Mouse (Mus musculus) liver, embryonic 12.5 days (tissue): ENCODE measurements around the gene Themis2. TPM values are rescaled to one million over a fixed set of nuclear protein-coding genes. Genes with fewer than 3 reads are reported as not detected.

Experiments used
- polyA plus RNA-seq: library from polyadenylated mRNA; unstranded; fragments of >200 nt; fragmentation: Nextera tagmentation; extraction: Ambion mirVana; gene quantifications from 2 replicates; pipeline ENCODE4 v1.2.1, GENCODE M21; 2016

Gene Themis2
- polyA plus RNA-seq, 1 experiment from 2014 or later, result 2.3 TPM

Other genes with a start within 250 kb of the Themis2 start
- gene Ptafr, start 232.3 kb downstream of the Themis2 start, polyA plus RNA-seq, result 0.77 and 0.94 TPM in 2 replicates
- gene Eya3, start 157.4 kb downstream of the Themis2 start, polyA plus RNA-seq, result 21.1 and 25.6 TPM in 2 replicates
- 3.6 and 4.0 TPM in 2 replicates for gene Xkr8, start 63.8 kb downstream of the Themis2 start, polyA plus RNA-seq
- gene Smpdl3b, start 39.1 kb downstream of the Themis2 start, polyA plus RNA-seq, result 1.9 and 2.0 TPM in 2 replicates
- gene Rpa2, start 28.1 kb downstream of the Themis2 start, polyA plus RNA-seq, result 123 and 128 TPM in 2 replicates
- gene Ppp1r8, start 46.8 kb upstream of the Themis2 start, polyA plus RNA-seq, result 30.7 and 32.6 TPM in 2 replicates
- gene Stx12, start 88.1 kb upstream of the Themis2 start, polyA plus RNA-seq, result 21.0 and 21.7 TPM in 2 replicates
- gene Fam76a, start 126.2 kb upstream of the Themis2 start, polyA plus RNA-seq, result 22.6 and 25.8 TPM in 2 replicates
- 0.60 and 0.73 TPM in 2 replicates for gene Fgr, start 177.7 kb upstream of the Themis2 start, polyA plus RNA-seq
- 2.9 and 3.2 TPM in 2 replicates for gene Ahdc1, start 214.9 kb upstream of the Themis2 start, polyA plus RNA-seq